Mouse (Mus musculus): Measurements from ENCODE around the gene Abcc8. TPM values are rescaled to one million over a fixed set of nuclear protein-coding genes. Genes with fewer than 3 reads are reported as not detected.

The Abcc8 gene
- polyA plus RNA-seq, 1 experiment, result 0.34 TPM

- Histone ChIP-seq H3K27me3 (ENCODE audit: control insufficient read depth, insufficient read depth, insufficient read length) (no peaks in the 10 kb centered on the region), H3K4me2 (ENCODE audit: low read depth) (no peak overlapping the region), H3K4me3 (no peak overlapping the region), H3ac (ENCODE audit: control insufficient read depth, insufficient read length) (no peak overlapping the region), H3K79me2 (ENCODE audit: control insufficient read depth, insufficient read depth) (no peaks in the 10 kb centered on the region), H3K36me3 (ENCODE audit: control insufficient read depth, insufficient read depth) (peaks cover 10% of the 10 kb centered on the region)
- TF ChIP-seq MYOG (IDR thresholded peaks at IDR 0.05; ENCODE audit: control insufficient read depth in 1 of 3, insufficient read depth in 1 of 3, insufficient read length in 2 of 3, low read depth in 2 of 3) (no peak), CEBPB (IDR thresholded peaks at IDR 0.05; ENCODE audit: insufficient read depth, poor library complexity, severe bottlenecking) (no peak), TCF12 (IDR thresholded peaks at IDR 0.05; ENCODE audit: insufficient read depth, poor library complexity, severe bottlenecking) (no peak), USF1 (IDR thresholded peaks at IDR 0.05; ENCODE audit: low read depth) (no peak), MYOD1 (IDR thresholded peaks at IDR 0.05; ENCODE audit: control insufficient read depth in 1 of 3, insufficient read length in 2 of 3, low read depth in 2 of 3) (no peak), TCF3 (IDR thresholded peaks at IDR 0.05; ENCODE audit: insufficient read length, low read depth) (no peak), POLR2A (IDR thresholded peaks at IDR 0.05; ENCODE audit: insufficient read length, low read depth) (no peak), REST (IDR thresholded peaks at IDR 0.05; ENCODE audit: insufficient read depth, insufficient read length) (no peak)
Measured at GRCm38 (mm10) chr7:46063296-46063695, 116.5 kb downstream of the Abcc8 start.

- Histone ChIP-seq H3K79me2 (ENCODE audit: control insufficient read depth, insufficient read depth) (no peaks in the 10 kb centered on the region), H3K36me3 (ENCODE audit: control insufficient read depth, insufficient read depth) (peaks cover 10% of the 10 kb centered on the region), H3K27me3 (ENCODE audit: control insufficient read depth, insufficient read depth, insufficient read length) (no peaks in the 10 kb centered on the region), H3K4me3 (no peak overlapping the region), H3K4me2 (ENCODE audit: low read depth) (no peak overlapping the region), H3ac (ENCODE audit: control insufficient read depth, insufficient read length) (no peak overlapping the region)
- no peak for TF ChIP-seq E2F4 (IDR thresholded peaks at IDR 0.05; ENCODE audit: insufficient read depth)
- no peak for TF ChIP-seq MAX (IDR thresholded peaks at IDR 0.05; ENCODE audit: low read depth)
- no peak for TF ChIP-seq POLR2AphosphoS2 (IDR thresholded peaks at IDR 0.05; ENCODE audit: insufficient read length, low read depth)
- no peak for TF ChIP-seq TCF12 (IDR thresholded peaks at IDR 0.05; ENCODE audit: insufficient read depth, poor library complexity, severe bottlenecking)
- TF ChIP-seq CEBPB (IDR thresholded peaks at IDR 0.05; ENCODE audit: insufficient read depth, poor library complexity, severe bottlenecking), result no peak
- no peak for TF ChIP-seq MYOD1 (IDR thresholded peaks at IDR 0.05; ENCODE audit: control insufficient read depth in 1 of 3, insufficient read length in 2 of 3, low read depth in 2 of 3)
- TF ChIP-seq MYOG (IDR thresholded peaks at IDR 0.05; ENCODE audit: control insufficient read depth in 1 of 3, insufficient read depth in 1 of 3, insufficient read length in 2 of 3, low read depth in 2 of 3), result no peak
- no peak for TF ChIP-seq TCF3 (IDR thresholded peaks at IDR 0.05; ENCODE audit: insufficient read length, low read depth)
- no peak for TF ChIP-seq REST (IDR thresholded peaks at IDR 0.05; ENCODE audit: insufficient read depth, insufficient read length)
- no peak for TF ChIP-seq POLR2A (IDR thresholded peaks at IDR 0.05; ENCODE audit: insufficient read length, low read depth)
- no peak for TF ChIP-seq SRF (IDR thresholded peaks at IDR 0.05; ENCODE audit: control insufficient read depth, insufficient read length, low read depth)
- no peak for TF ChIP-seq USF1 (IDR thresholded peaks at IDR 0.05; ENCODE audit: low read depth)
Measured at GRCm38 (mm10) chr7:46061614-46062013, 118.2 kb downstream of the Abcc8 start.

GRCm38 (mm10) chr7:46060688-46061087 lies 119.1 kb downstream of the Abcc8 start:
- Histone ChIP-seq H3K36me3 (ENCODE audit: control insufficient read depth, insufficient read depth) (peaks cover 10% of the 10 kb centered on the region), H3ac (ENCODE audit: control insufficient read depth, insufficient read length) (no peak overlapping the region), H3K79me2 (ENCODE audit: control insufficient read depth, insufficient read depth) (no peaks in the 10 kb centered on the region), H3K4me2 (ENCODE audit: low read depth) (no peak overlapping the region), H3K27me3 (ENCODE audit: control insufficient read depth, insufficient read depth, insufficient read length) (no peaks in the 10 kb centered on the region), H3K4me3 (no peak overlapping the region)
- TF ChIP-seq TCF3 (IDR thresholded peaks at IDR 0.05; ENCODE audit: insufficient read length, low read depth), result no peak
- TF ChIP-seq CEBPB (IDR thresholded peaks at IDR 0.05; ENCODE audit: insufficient read depth, poor library complexity, severe bottlenecking), result peak; percentile 60; the same call in 1 of the 2 replicates

- peaks cover 10% of the 10 kb centered on the region for H3K36me3 ChIP-seq (ENCODE audit: control insufficient read depth, insufficient read depth)
- H3K27me3 ChIP-seq (ENCODE audit: control insufficient read depth, insufficient read depth, insufficient read length), result no peaks in the 10 kb centered on the region
- no peak for TF ChIP-seq SRF (IDR thresholded peaks at IDR 0.05; ENCODE audit: control insufficient read depth, insufficient read length, low read depth)
- no peak for TF ChIP-seq POLR2AphosphoS2 (IDR thresholded peaks at IDR 0.05; ENCODE audit: insufficient read length, low read depth)
- no peak for TF ChIP-seq POLR2A (IDR thresholded peaks at IDR 0.05; ENCODE audit: insufficient read length, low read depth)
- no peak for TF ChIP-seq MYOG (IDR thresholded peaks at IDR 0.05; ENCODE audit: control insufficient read depth in 1 of 3, insufficient read depth in 1 of 3, insufficient read length in 2 of 3, low read depth in 2 of 3)
- no peak for TF ChIP-seq REST (IDR thresholded peaks at IDR 0.05; ENCODE audit: insufficient read depth, insufficient read length)
- no peak for TF ChIP-seq TCF3 (IDR thresholded peaks at IDR 0.05; ENCODE audit: insufficient read length, low read depth)
- no peak for TF ChIP-seq E2F4 (IDR thresholded peaks at IDR 0.05; ENCODE audit: insufficient read depth)
- no peak for TF ChIP-seq TCF12 (IDR thresholded peaks at IDR 0.05; ENCODE audit: insufficient read depth, poor library complexity, severe bottlenecking)
- TF ChIP-seq MAX (IDR thresholded peaks at IDR 0.05; ENCODE audit: low read depth), result no peak
- no peak for TF ChIP-seq MYOD1 (IDR thresholded peaks at IDR 0.05; ENCODE audit: control insufficient read depth in 1 of 3, insufficient read length in 2 of 3, low read depth in 2 of 3)
- TF ChIP-seq CEBPB (IDR thresholded peaks at IDR 0.05; ENCODE audit: insufficient read depth, poor library complexity, severe bottlenecking), result no peak
- TF ChIP-seq USF1 (IDR thresholded peaks at IDR 0.05; ENCODE audit: low read depth), result no peak
- no peaks in the 10 kb centered on the region for H3K79me2 ChIP-seq (ENCODE audit: control insufficient read depth, insufficient read depth)
- no peak overlapping the region for H3K4me3 ChIP-seq
- H3K4me2 ChIP-seq (ENCODE audit: low read depth), result no peak overlapping the region
- H3ac ChIP-seq (ENCODE audit: control insufficient read depth, insufficient read length), result no peak overlapping the region
Measured at GRCm38 (mm10) chr7:46058882-46059281, 121.0 kb downstream of the Abcc8 start.

Other genes starting within 250 kb of the Abcc8 start
- not detected for gene Abcc6, start 149.7 kb downstream of the Abcc8 start, polyA plus RNA-seq (2012; fragmentation: generic; extraction: Trizol)
- 79.2 TPM for gene Nomo1, start 146.3 kb downstream of the Abcc8 start, polyA plus RNA-seq (2012; fragmentation: generic; extraction: Trizol)
- 0.46 TPM for gene Kcnj11, start 79.3 kb downstream of the Abcc8 start, polyA plus RNA-seq (2012; fragmentation: generic; extraction: Trizol)
- gene Ush1c, start 58.5 kb upstream of the Abcc8 start, polyA plus RNA-seq (2012; fragmentation: generic; extraction: Trizol), result not detected
- 10.2 TPM for gene Otog, start 61.0 kb upstream of the Abcc8 start, polyA plus RNA-seq (2012; fragmentation: generic; extraction: Trizol)
- gene Myod1, start 196.4 kb upstream of the Abcc8 start, polyA plus RNA-seq (2012; fragmentation: generic; extraction: Trizol), result 396 TPM
- 0.07 TPM for gene Kcnc1, start 216.5 kb upstream of the Abcc8 start, polyA plus RNA-seq (2012; fragmentation: generic; extraction: Trizol)